Mouse (Mus musculus): ENCODE results near the gene Ccl28.
"Not testable (repeated sequence)": the region's sequence is repeated elsewhere in the genome, so short reads cannot be mapped to it uniquely, and the experiment has no call there.

Ccl28 gene

DNA sequence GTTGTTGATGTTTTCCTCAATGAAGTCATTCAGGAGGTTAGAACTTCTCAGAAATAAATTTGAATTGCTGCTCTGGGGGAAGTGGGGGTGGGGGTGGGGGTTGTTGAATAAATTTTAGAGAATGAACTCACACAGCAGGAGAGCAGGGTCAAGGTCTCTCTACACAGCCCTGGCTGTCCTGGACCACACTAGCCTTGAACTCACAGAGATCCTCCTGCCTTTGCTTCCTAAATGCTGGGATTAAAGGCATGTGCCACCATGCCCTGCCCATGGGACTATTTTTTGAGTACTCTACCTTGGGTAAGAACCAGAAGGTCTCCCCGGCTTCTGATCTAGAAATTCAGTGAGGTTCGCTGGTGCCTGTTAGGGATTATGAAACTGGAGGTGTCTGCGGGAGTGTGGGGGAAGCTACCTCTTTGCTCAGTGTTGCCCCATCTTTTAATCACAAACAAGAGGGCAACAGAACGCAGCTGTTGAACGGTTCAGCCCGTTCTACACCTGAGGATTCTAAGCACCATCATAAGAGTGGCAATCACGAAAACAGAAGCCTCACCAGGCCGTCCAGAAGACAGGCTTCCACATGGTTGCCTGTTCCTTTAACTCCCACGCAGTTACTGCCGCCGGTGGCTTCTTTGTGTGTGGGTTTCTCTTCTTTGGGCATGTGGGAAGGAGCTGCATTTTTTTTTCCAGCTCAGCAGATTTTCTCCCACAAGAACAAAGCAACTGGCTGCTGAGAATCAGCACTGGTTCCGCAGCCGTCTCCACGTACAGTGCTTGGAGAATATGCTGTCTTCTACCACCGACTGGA, 25.5 kb downstream of the Ccl28 start:
- peak in 1 of 2 experiments; percentile 18 for DNase-seq (ENCODE audit: low spot score in 2 of 2)

DNA sequence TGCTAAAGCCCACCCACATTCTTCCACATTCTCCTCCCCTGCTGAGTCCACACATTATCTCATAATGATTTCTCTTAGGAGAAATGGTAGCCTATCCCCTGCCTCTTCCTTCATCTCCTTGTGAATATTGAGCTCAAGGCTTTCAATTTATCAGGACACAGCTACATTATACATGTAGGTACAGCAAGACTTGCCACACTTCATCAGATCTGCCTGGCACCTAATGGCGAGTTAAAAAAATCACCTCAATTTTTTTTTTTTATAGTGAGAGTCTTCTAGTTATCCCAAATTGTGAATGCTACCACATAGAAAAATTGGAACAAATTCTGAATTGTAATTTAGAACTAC, 26.1 kb downstream of the Ccl28 start:
- no peak for DNase-seq (ENCODE audit: low spot score in 2 of 2)

- DNase-seq (ENCODE audit: low spot score in 2 of 2): no peak
These were observed 31.1 kb downstream of the Ccl28 start for GRCm38 (mm10) chr13:119654734-119655133.

- DNase-seq (ENCODE audit: low spot score in 2 of 2): no peak
These were observed 32.6 kb downstream of the Ccl28 start for GRCm38 (mm10) chr13:119656246-119656645.

DNA sequence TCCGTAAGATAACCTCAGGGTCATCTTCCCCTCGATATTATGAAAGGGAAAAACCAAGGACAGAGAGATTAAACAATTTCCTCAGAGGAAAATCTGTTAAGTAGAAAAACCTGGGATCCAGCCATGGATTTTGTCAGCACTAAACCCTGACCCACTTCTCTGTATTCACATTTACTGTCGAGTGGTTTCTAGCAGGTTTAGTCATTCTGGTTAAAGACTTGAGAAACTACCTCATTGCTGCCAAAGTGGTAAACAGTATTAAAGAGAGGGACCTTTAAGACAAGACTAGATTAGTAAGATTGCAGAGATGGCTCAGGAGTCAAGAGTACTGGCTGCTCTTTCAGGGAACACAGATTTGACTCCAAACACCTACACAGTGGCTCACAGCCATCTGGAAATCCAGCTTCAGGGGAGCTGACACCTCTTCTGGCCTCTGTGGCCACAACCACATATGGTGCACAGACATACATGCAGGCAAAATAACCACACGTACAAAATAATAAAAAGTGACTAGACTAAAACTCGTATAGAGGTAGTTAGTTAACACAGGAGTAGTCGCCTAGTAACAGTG, 33.3 kb downstream of the Ccl28 start:
- no peak for DNase-seq (ENCODE audit: low spot score in 2 of 2)

DNA sequence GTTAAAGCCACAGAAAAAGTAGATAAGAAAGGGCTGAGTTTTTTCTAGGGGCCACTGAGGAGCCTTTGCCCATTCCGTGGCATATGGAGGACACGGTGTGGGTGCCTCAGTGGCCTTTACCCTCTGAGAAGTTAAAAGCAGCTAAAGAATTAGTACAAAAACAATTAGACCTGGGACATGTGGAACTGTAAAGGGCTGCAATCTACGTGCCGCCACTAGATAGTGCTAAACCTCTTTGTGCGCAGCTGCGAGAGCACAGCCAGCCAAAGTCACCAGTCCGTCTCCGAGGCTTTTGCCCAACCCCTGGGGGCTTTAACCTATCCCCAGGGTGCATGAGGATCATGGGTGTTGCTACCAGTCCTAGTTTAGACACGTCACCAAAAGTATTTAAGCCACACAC, 37.8 kb downstream of the Ccl28 start:
- not testable (repeated sequence) for DNase-seq (ENCODE audit: low spot score in 2 of 2)

- DNase-seq (ENCODE audit: low spot score in 2 of 2): no peak
These were observed 55.2 kb downstream of the Ccl28 start for GRCm38 (mm10) chr13:119678794-119679193.

DNA sequence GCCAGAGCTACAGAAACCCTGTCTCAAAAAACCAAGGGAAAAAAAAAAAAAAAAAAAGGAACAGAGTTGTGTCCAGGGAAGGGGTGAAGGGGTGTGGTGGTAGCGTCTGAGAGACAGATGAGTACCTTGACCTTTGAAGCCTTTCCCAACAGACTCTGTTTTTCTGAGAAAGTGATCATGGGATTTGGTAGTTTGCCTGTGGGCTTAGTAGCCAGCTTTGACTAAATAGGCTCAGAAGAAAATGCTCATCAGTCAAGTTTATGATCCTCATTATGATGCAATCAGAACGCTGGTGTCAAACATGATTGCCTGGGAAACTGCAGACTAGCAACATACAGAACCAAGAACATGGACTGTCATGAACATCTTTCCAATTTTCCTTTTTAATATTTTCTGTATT, 56.1 kb downstream of the Ccl28 start:
- DNase-seq (ENCODE audit: low spot score in 2 of 2): no peak

DNA sequence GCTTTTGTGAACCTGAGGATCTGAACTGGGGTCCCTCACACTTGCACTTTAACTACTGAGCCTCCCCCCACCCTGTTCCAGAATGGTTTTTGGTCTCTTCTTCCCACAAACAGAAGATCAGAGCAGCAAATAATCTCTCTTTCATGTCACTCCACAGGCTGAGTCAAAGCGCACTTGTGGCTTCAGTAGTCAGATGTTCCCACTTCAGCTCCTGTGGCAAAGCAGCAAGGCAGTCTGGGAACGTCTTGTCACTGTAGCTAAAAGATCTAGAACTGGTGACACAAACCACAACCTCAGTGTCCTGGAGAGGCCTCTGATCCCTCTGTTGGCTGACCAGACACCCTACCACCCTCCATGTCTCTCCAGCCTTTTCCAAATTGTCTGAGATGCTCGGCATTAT, 57.5 kb downstream of the Ccl28 start:
- DNase-seq (ENCODE audit: low spot score in 2 of 2): no peak

- no peak for DNase-seq (ENCODE audit: low spot score in 2 of 2)
These were observed 61.0 kb downstream of the Ccl28 start for GRCm38 (mm10) chr13:119684416-119685177.

- DNase-seq (ENCODE audit: low spot score in 2 of 2): no peak
These were observed 66.1 kb downstream of the Ccl28 start for GRCm38 (mm10) chr13:119689709-119690038.

DNA sequence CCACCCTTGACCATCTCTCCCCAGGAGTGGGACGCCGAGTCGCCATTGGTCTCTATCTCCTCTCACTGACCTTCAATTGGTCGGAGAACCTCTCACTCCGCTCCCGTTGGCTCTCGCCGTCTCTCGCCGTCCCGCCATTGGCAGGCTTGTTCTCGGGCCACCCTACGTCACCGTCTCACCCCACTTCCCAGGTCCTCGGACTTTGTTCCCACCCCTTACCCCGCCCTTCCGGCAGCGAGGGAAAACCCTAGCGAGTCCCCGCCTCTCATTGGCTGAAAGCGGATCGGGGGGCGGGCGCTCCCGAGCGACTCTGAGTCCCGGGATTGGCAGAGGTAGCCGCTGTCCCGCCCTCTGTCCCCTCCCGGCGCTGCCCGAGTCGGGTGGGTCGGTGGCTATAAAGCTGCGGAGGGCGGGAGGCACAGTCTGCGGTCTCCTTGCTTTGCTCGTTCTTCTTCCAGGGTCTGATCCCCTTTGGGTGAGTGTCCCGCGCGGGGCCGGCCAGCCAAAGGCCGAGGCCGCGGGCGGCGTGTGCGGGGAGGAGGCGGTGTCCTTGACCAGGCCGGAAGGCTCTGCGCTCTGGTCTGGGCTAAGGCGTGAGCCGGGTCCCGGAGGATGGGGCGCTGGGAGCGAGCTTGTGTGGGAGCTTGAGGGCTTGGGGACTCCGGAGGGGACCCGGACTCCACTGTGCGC, 66.6 kb downstream of the Ccl28 start, which contains the start of gene Hmgcs1:
TSS of gene Hmgcs1 (plus strand) at position 341 of the 690 bp plus-strand sequence.
- peak; percentile 92 to 97 for DNase-seq (ENCODE audit: low spot score in 2 of 2)

DNA sequence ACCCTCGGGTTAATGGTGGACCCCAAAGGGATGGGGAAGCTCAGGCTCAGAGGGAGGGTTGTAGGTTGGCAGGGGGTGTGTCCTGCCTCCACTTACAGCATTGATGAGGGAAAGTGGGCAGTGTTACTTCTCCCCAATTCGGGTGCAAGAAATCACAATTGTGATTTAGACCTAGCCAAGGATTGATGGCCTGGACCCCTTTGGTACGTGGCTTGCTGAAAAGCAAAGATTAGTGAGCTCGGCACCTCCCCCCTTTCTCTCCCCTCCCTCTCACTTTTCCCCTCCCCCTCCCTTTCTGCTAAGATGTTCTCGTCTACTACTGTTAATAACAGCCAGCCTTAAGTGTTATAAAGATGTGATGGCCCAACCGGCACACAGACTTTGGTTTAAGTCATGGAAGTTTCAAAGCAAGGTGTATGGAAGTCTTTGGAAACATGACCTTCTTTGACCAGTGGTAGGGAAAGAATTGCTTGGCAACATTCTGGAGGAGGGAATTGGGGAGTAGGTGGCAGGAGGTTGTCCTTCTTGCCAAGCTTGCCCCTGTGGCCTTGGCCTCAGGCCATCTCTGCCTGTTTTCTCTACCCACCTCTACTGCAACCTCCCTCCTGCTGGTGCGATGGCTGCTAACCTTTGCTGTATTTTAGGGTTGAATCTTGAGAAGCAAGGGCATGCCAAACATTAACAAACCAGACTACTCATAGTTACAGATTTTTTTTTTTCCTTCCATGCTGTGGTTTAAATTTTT, 67.4 kb downstream of the Ccl28 start:
- DNase-seq (ENCODE audit: low spot score in 2 of 2): no peak

DNA sequence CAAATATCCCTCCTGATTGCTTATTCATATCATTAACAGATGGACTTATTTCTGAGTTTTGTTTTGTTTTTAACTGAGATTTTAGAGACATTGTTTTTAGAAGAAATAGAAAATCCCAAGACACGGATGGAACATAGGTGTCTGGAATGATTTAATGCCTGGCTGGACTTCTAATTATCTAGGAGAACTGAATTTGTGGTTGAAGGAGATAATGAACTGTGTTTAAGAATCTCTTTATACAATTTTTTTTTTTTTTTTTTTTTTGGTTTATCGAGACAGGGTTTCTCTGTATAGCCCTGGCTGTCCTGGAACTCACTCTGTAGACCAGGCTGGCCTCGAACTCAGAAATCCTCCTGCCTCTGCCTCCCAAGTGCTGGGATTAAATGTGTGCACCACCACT, 68.3 kb downstream of the Ccl28 start:
- not testable (repeated sequence) for DNase-seq (ENCODE audit: low spot score in 2 of 2)

- no peak for DNase-seq (ENCODE audit: low spot score in 2 of 2)
These were observed 72.1 kb downstream of the Ccl28 start for GRCm38 (mm10) chr13:119695676-119696075.

- no peak for DNase-seq (ENCODE audit: low spot score in 2 of 2)
These were observed 72.9 kb downstream of the Ccl28 start for GRCm38 (mm10) chr13:119696496-119696895.

DNA sequence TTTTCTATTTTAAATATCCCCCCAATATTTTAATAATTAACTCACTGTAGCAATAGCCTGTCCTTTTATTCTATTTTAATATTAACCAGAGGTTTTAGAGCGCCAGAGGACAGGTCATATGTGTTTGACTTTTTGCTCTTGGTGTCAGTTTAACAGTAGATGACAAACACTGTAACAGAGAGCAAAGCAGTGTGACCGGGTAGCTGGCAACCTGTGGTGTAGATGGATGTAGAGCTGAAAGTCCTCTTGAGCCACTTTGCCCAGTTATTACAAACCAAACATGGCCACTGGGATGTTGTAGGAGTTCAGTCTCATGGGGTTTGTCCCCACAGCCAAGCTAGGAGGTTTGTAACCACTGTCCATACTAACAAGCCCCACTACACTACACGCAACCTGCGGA, 74.8 kb downstream of the Ccl28 start:
- DNase-seq (ENCODE audit: low spot score in 2 of 2): no peak

All from frontal cortex, postnatal 25 days (tissue).